Mouse (Mus musculus) liver, postnatal 0 days (tissue): ENCODE data around the gene Dnah12. TPM values are rescaled to one million over a fixed set of nuclear protein-coding genes. Genes with fewer than 3 reads are reported as not detected.
"Not testable (repeated sequence)": the region's sequence is repeated elsewhere in the genome, so short reads cannot be mapped to it uniquely, and the experiment has no call there.

Source experiments
- ATAC-seq: fragments of 200-750 bp; cut with Nextera tagmentation; 2 replicates; pipeline ENCODE4 v1.8.0; 2017; ENCODE audit warnings: mild to moderate bottlenecking, moderate library complexity
- DNase-seq: peaks from one replicate; pipeline ENCODE4 v3.0.0-alpha.2; 2016
- H3K27ac ChIP-seq: fragments of 300-500 bp; sonication (generic); 2 replicates; pipeline ENCODE4 v1.5.1; 2014; ENCODE audit warnings: antibody characterized with exemption, moderate library complexity, mild to moderate bottlenecking, low read depth
- H3K27me3 ChIP-seq: fragments of 300-500 bp; sonication (generic); 2 replicates; pipeline ENCODE4 v1.6.1; 2014; ENCODE audit warnings: low read length, control low read depth, mixed read lengths; ENCODE audit not compliant: insufficient read depth
- H3K36me3 ChIP-seq: fragments of 300-500 bp; sonication (generic); replicated peaks from 2 replicates; pipeline ENCODE4 v1.6.1; 2014; ENCODE audit warnings: mild to moderate bottlenecking, control low read depth, low read length, moderate library complexity, mixed read lengths; ENCODE audit not compliant: insufficient read depth
- H3K4me1 ChIP-seq: fragments of 300-500 bp; sonication (generic); 2 replicates; pipeline ENCODE4 v1.6.1; 2014; ENCODE audit warnings: antibody characterized with exemption, mild to moderate bottlenecking, control low read depth; ENCODE audit not compliant: insufficient read depth
- H3K4me2 ChIP-seq: fragments of 300-500 bp; sonication (generic); 2 replicates; pipeline ENCODE4 v1.6.1; 2014; ENCODE audit warnings: low read depth, mild to moderate bottlenecking, low read length, moderate library complexity, mixed read lengths
- H3K4me3 ChIP-seq: fragments of 300-500 bp; sonication (generic); 2 replicates; pipeline ENCODE4 v1.5.1; 2014; ENCODE audit warnings: low read depth, low read length
- H3K9ac ChIP-seq: fragments of 300-500 bp; sonication (generic); replicated peaks from 2 replicates; pipeline ENCODE4 v1.6.1; 2014; ENCODE audit warnings: mild to moderate bottlenecking, moderate library complexity
- H3K9me3 ChIP-seq: fragments of 300-500 bp; sonication (generic); 2 replicates; pipeline ENCODE4 v1.6.1; 2016; ENCODE audit warnings: mild to moderate bottlenecking, control low read depth, low read length, mixed read lengths
- CTCF ChIP-seq: sonication (generic); IDR thresholded peaks from 2 replicates; pipeline ENCODE4 v1.5.1; 2016; ENCODE audit warnings: antibody characterized with exemption, low read depth
- EP300 ChIP-seq: IDR thresholded peaks from 2 replicates; pipeline ENCODE4 v1.6.1; 2016; ENCODE audit warnings: antibody characterized with exemption, low read depth, mild to moderate bottlenecking
- WGBS: fragments of 180-500 bp; shearing (Covaris S2); extraction: QIAGEN DNeasy Blood & Tissue Kit; methylation state at CpG from one replicate; pipeline ENCODE4 v1.1.7; 2014; ENCODE audit not compliant: insufficient replicate concordance; 5-methylcytosine and 5-hydroxymethylcytosine counted together
- polyA plus RNA-seq: library from polyadenylated mRNA; unstranded; fragments of >200 nt; fragmentation: Nextera tagmentation; extraction: Ambion mirVana; gene quantifications from 2 replicates; pipeline ENCODE4 v1.2.1, GENCODE M21; 2015

Dnah12 gene
- polyA plus RNA-seq, 1 experiment from 2014 or later, result 0.04 TPM

- TF ChIP-seq CTCF (peak; percentile 57), EP300 (no peak)
- no peaks in the 10 kb centered on the region for H3K27me3 ChIP-seq
- 20% methylated on average over 12 of the region's 12 CpGs for WGBS
- ATAC-seq, result peak; percentile 77
- peaks cover 14% of the 10 kb centered on the region for H3K4me1 ChIP-seq
- H3K27ac ChIP-seq, result 0 out of 2 replicates have a peak overlapping the region, but pooled peaks have one; percentile 20
- DNase-seq, result peak; percentile 53
- H3K9me3 ChIP-seq, result no peaks in the 10 kb centered on the region
- H3K4me3 ChIP-seq, result peak overlapping the region; percentile 19
- peak overlapping the region; percentile 66 for H3K4me2 ChIP-seq
- H3K36me3 ChIP-seq, result no peaks in the 10 kb centered on the region
- H3K9ac ChIP-seq, result no peak overlapping the region
These were observed 17.7 kb upstream of the Dnah12 start for GRCm38 (mm10) chr14:26675371-26675770.

- no peaks in the 10 kb centered on the region for H3K36me3 ChIP-seq
- H3K9me3 ChIP-seq, result no peaks in the 10 kb centered on the region
- WGBS, result 53% methylated on average over 5 of the region's 5 CpGs
- peaks cover 11% of the 10 kb centered on the region; the same call in 1 of the 2 replicates for H3K4me1 ChIP-seq
- DNase-seq (peak; percentile 35), ATAC-seq (peak; percentile 83)
- no peak overlapping the region for H3K9ac ChIP-seq
- 0 out of 2 replicates have a peak overlapping the region, but pooled peaks have one; percentile 20 for H3K27ac ChIP-seq
- H3K27me3 ChIP-seq, result no peaks in the 10 kb centered on the region
- H3K4me3 ChIP-seq, result peak overlapping the region; percentile 19
- peak overlapping the region; percentile 66 for H3K4me2 ChIP-seq
- TF ChIP-seq CTCF, result no peak
- no peak for TF ChIP-seq EP300
These were observed 17.3 kb upstream of the Dnah12 start for GRCm38 (mm10) chr14:26675791-26676190.

- 65% methylated on average over 2 of the region's 2 CpGs for WGBS
These were observed 2.3 kb upstream of the Dnah12 start for GRCm38 (mm10) chr14:26690727-26691126.

GRCm38 (mm10) chr14:26691363-26691762 lies 1.7 kb upstream of the Dnah12 start:
- Histone ChIP-seq H3K9ac (no peak overlapping the region), H3K27me3 (no peaks in the 10 kb centered on the region), H3K4me2 (no peak overlapping the region), H3K27ac (no peak overlapping the region), H3K4me1 (no peaks in the 10 kb centered on the region), H3K4me3 (no peak overlapping the region), H3K36me3 (no peaks in the 10 kb centered on the region), H3K9me3 (no peaks in the 10 kb centered on the region)
- ATAC-seq, result no peak
- DNase-seq, result no peak
- TF ChIP-seq CTCF (no peak), EP300 (no peak)
- 58% methylated on average over 2 of the region's 2 CpGs for WGBS

More at GRCm38 (mm10) chr14:26690727-26691126, 2.3 kb upstream of the Dnah12 start:
- no peak overlapping the region for H3K4me3 ChIP-seq
- TF ChIP-seq EP300 (no peak), CTCF (no peak)
- H3K27ac ChIP-seq, result no peak overlapping the region
- no peak for ATAC-seq
- no peaks in the 10 kb centered on the region for H3K9me3 ChIP-seq
- H3K4me1 ChIP-seq, result no peaks in the 10 kb centered on the region
- DNase-seq, result no peak
- no peak overlapping the region for H3K9ac ChIP-seq
- no peaks in the 10 kb centered on the region for H3K36me3 ChIP-seq
- no peaks in the 10 kb centered on the region for H3K27me3 ChIP-seq
- H3K4me2 ChIP-seq, result no peak overlapping the region

GRCm38 (mm10) chr14:26697912-26698311 lies 4.8 kb downstream of the Dnah12 start:
- Histone ChIP-seq H3K4me1 (no peaks in the 10 kb centered on the region), H3K4me2 (no peak overlapping the region), H3K27ac (no peak overlapping the region), H3K36me3 (no peaks in the 10 kb centered on the region), H3K9ac (no peak overlapping the region), H3K9me3 (no peaks in the 10 kb centered on the region), H3K27me3 (no peaks in the 10 kb centered on the region), H3K4me3 (no peak overlapping the region)
- ATAC-seq (no peak), DNase-seq (no peak)
- TF ChIP-seq EP300, result no peak
- peak; percentile 60 for TF ChIP-seq CTCF

GRCm38 (mm10) chr14:26705246-26705645 lies 12.2 kb downstream of the Dnah12 start:
- H3K9ac ChIP-seq, H3K27me3 ChIP-seq, H3K4me2 ChIP-seq, H3K27ac ChIP-seq, H3K4me1 ChIP-seq, DNase-seq, H3K4me3 ChIP-seq, H3K36me3 ChIP-seq, H3K9me3 ChIP-seq, ATAC-seq: not testable (repeated sequence)
- WGBS, result 84% methylated on average over 5 of the region's 5 CpGs

DNA sequence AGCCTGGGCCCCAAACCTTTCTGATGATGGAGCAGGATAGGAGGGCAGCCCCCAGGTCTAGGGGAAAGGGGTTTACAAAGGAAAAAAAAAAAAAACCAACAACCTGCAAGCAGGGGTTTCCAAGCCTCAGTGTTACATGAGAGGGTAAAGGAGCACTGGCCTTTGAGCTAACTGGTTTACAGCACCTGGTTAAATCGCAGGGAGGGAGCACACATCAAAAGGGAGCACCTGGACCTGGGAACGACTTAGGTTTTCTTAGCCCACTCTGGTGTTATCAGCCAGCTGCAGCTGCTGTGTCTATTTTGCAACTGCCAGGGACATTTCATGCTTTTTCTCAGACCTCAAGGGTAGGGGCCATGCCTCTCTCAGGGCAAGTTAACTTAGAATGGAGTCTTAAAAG lies 26.6 kb downstream of the Dnah12 start:
- not testable (repeated sequence) for H3K9ac ChIP-seq, H3K27ac ChIP-seq, H3K4me2 ChIP-seq, H3K9me3 ChIP-seq, DNase-seq, H3K4me1 ChIP-seq, H3K4me3 ChIP-seq, H3K27me3 ChIP-seq, H3K36me3 ChIP-seq
- 31% methylated on average over 2 of the region's 2 CpGs for WGBS
- peak; percentile 13; the same call in 1 of the 2 replicates for ATAC-seq
